Mouse (Mus musculus): ENCODE measurements around the gene Unkl. TPM values are rescaled to one million over a fixed set of nuclear protein-coding genes. Genes with fewer than 3 reads are reported as not detected.

The Unkl gene
- 10 to 100 TPM; 40.2 to 46.5 TPM for polyA plus RNA-seq (2017; shearing (Covaris generic))

DNA sequence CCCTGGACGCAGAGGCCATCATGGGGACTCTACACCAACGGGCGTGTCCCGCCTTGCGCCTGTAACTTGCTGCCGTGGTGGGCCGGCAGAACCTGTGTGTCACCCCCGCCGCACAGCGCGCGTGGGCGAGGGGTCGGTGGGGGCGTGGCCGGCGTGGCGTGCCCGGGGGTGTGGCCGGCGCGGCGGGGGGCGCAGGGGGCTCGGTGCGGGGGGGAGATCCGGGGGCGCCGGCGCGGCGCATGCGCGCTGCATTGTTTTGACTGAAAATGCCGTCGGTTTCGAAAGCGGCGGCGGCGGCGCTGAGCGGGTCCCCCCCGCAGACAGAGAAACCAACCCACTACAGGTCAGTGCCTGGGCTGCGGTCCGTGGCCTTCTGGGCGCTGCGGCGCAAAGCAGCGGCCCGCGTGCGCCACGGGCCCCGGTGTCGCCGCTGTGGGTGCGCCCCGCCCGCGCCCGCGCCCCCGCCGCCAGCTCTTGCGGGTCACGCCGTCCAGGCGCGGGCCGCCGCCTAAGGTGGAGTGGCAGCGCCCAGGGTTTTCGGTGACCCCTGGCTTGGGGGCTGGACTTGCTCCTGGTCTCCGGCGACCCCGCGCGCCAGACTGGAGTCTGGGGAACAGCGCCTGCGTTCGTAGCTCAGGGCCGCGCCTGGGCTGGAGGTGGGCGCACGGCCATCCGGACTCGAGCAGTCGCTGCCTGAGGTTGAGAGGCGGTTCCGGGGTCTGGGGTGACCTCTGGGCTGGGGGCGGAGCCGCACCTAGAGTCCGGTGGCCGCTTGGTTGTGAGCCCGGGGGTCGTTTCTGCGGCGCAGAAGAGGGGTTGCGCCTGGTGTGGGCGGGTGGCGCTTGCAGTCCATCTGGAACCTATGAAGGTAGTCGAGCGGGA, at the start of gene Unkl:
Gene Unkl (plus strand): TSS at position 248 of the 882 bp plus-strand sequence.

DNA sequence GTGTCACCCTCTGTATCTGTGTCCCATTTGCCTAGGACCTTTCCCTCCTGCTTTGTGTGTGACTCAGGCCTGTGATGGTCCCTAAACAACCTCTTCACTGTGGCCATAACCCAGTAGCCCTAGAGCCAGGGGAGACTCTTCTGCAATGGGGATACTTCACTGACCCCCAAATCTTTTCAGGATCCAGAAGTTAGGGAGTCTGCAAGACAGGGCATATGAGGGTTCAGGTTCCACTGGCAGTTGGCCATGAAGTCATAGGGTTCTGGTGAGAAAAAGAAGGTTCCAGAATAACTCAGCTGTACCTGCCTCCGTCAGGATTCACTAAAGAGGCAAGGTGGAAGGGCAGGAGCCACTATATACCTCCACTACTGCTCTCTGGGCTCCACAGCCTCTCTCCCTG, 26.0 kb upstream of the Unkl start, which contains the start of gene Ccdc154:
Gene Ccdc154 (plus strand): TSS at position 301 of the 400 bp plus-strand sequence.

GRCm38 (mm10) chr17:25175411-25175810, 12.8 kb upstream of the Unkl start, which contains the start of gene Gm38655:
Gm38655 (minus strand) TSS chr17:25175471.

DNA sequence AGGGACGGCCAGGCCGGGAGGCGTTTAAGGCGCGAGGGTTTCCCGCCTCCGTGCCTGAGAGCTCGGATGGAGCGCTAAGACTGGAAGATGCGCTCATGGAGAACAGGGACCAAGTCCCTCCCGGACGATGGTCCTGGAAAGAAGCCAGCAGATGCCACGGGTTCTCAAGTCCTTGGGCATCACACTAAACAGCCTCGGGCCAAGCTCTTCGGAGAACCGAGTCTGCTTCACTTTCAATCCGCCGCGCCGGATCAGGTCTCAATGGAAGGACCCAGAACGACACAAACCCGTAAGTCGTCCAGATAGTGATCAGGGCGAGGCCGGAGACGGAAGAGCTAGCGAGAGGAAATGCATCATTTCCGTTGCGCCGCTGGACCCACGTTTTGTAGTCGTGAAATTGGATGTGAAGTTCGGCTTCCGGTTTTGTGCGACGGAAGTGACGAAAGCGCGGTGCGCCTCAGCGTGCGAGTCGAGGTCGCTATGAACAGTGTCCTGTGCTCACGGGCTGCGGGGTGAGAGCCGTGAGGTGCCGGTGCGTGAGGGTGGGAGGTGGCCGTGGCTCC, 4.0 kb upstream of the Unkl start, which contains the start of gene BC003965:
Gene BC003965 (plus strand): TSS at position 426 of the 563 bp plus-strand sequence.

GRCm38 (mm10) chr17:25239695-25240636, 51.8 kb downstream of the Unkl start, which contains the start of the genes Gnptg and Tsr3:
Gnptg (minus strand) TSS chr17:25240124.
Tsr3 (plus strand) TSS chr17:25240170.

DNA sequence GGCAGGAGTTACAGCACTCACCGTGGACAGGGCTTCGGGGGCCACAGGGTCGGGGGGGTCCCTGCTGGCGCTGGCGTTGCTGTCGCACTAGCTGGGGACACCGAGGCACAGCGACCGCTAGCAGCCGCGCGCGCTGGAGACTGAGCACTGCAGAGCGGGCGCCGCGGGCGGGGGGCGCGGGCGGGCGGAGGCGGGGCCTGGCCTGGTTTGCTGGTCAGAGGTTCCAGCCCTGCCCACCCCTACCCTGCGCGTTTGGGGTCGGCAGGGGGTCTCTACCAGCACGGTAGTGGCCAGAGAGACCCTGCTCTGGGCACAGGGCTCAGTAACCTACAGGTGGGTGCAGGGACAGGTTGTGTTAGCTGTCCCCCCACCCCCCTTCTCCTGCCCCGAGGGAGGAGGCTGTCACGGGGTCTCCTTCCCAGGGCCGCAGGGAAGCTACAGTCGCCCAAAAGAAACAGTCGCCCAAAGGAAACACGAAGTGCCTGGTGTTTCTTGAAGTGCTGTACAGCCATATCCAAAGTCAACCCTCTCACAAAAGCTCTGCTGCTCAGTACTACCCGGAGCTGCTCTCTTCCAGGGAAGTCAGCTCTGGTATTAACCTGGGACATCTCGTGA, 68.0 kb downstream of the Unkl start, which contains the start of gene Baiap3:
Gene Baiap3 (minus strand): TSS at position 225 of the 615 bp plus-strand sequence.

DNA sequence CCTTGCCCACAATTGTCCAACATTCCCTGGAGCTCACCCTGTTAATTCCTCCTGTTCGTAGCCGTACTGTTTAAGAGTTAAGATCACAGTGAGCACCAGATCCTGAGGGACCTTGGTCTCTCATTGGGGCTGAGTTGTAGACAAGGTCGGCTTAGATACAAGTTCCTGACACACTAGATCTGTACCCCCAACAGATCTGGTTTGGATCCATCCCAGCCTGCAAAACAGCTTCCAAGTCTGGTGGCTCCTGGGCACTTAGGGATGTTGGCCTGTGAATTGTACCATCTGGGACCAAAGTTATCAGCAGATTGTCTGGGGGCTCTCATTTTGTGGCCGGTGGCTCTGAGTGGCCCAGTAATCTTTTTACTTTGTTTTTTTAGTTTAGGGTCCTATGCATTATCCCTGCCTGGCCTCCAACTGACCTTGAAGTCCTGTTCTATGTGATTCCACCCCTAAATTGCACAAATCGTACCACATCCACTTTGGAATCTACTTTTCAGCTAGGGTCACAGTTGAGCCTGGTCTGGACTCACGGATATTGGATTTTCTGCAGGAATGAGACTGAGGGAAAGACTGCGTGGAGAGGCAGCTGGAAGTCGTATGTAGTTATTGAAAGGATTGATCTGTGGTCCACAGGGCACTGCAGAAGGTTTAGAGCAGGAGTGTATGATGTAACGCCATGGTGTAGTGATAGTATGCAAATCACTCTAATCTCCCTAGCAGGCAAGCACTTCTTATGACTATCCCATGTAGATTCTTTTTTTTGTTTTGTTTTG, 86.6 kb downstream of the Unkl start, which contains the start of gene Ube2i:
Gene Ube2i (minus strand): TSS at position 52 of the 776 bp plus-strand sequence.

Other genes starting within 250 kb of the Unkl start
- gene Jpt2, start 227.7 kb upstream of the Unkl start, polyA plus RNA-seq (2017; shearing (Covaris generic)), result 10 to 100 TPM; 25.0 to 31.5 TPM
- gene Cramp1l, start 172.6 kb upstream of the Unkl start, polyA plus RNA-seq (2017; shearing (Covaris generic)), result 10 to 100 TPM in 1 of 2 experiments, 1 to 10 TPM in 1; 8.2 to 10.2 TPM
- gene Ift140, start 172.3 kb upstream of the Unkl start, polyA plus RNA-seq (2017; shearing (Covaris generic)), result 10 to 100 TPM; 20.7 to 27.0 TPM
- gene Tmem204, start 104.8 kb upstream of the Unkl start, polyA plus RNA-seq (2017; shearing (Covaris generic)), result 1 to 10 TPM; 1.6 to 1.7 TPM
- 10 to 100 TPM; 27.2 to 36.5 TPM for gene Telo2, start 72.4 kb upstream of the Unkl start, polyA plus RNA-seq (2017; shearing (Covaris generic))
- 1 to 10 TPM in 1 of 2 experiments, not detected in 1; 3.6 TPM for gene Ptx4, start 67.6 kb upstream of the Unkl start, polyA plus RNA-seq (2017; shearing (Covaris generic))
- 10 to 100 TPM; 32.2 to 36.1 TPM for gene Clcn7, start 55.0 kb upstream of the Unkl start, polyA plus RNA-seq (2017; shearing (Covaris generic))
- gene Ccdc154, start 25.9 kb upstream of the Unkl start, polyA plus RNA-seq (2017; shearing (Covaris generic)), result under 1 TPM in 1 of 2 experiments, not detected in 1; 0.47 TPM
- not detected for gene Gm38655, start 12.9 kb upstream of the Unkl start, polyA plus RNA-seq (2017; shearing (Covaris generic))
- gene BC003965, start 3.8 kb upstream of the Unkl start, polyA plus RNA-seq (2017; shearing (Covaris generic)), result 10 to 100 TPM; 27.3 to 34.1 TPM
- 100 to 1,000 TPM in 1 of 2 experiments, 10 to 100 TPM in 1; 92.8 to 106 TPM for gene Gnptg, start 51.7 kb downstream of the Unkl start, polyA plus RNA-seq (2017; shearing (Covaris generic))
- 10 to 100 TPM; 45.7 to 51.8 TPM for gene Tsr3, start 51.8 kb downstream of the Unkl start, polyA plus RNA-seq (2017; shearing (Covaris generic))
- 10 to 100 TPM; 18.0 to 45.5 TPM for gene Baiap3, start 68.0 kb downstream of the Unkl start, polyA plus RNA-seq (2017; shearing (Covaris generic))
- gene Ube2i, start 86.2 kb downstream of the Unkl start, polyA plus RNA-seq (2017; shearing (Covaris generic)), result 100 to 1,000 TPM; 561 to 579 TPM
- 1 to 10 TPM in 1 of 2 experiments, under 1 TPM in 1; 0.13 to 2.9 TPM for gene Prss34, start 110.0 kb downstream of the Unkl start, polyA plus RNA-seq (2017; shearing (Covaris generic))
- gene Prss28, start 120.2 kb downstream of the Unkl start, polyA plus RNA-seq (2017; shearing (Covaris generic)), result not detected
- gene Prss29, start 130.3 kb downstream of the Unkl start, polyA plus RNA-seq (2017; shearing (Covaris generic)), result not detected
- 1 to 10 TPM in 1 of 2 experiments, under 1 TPM in 1; 0.33 to 5.1 TPM for gene Tpsab1, start 157.2 kb downstream of the Unkl start, polyA plus RNA-seq (2017; shearing (Covaris generic))
- not detected for gene Tpsb2, start 177.9 kb downstream of the Unkl start, polyA plus RNA-seq (2017; shearing (Covaris generic))
- not detected for gene Tpsg1, start 180.9 kb downstream of the Unkl start, polyA plus RNA-seq (2017; shearing (Covaris generic))
- gene Cacna1h, start 245.4 kb downstream of the Unkl start, polyA plus RNA-seq (2017; shearing (Covaris generic)), result under 1 TPM in 1 of 2 experiments, not detected in 1; 0.12 TPM

All from inflammation-experienced regulatory T-cells (primary cell).